Mouse (Mus musculus): ENCODE measurements around the gene Zbtb7b. TPM values are rescaled to one million over a fixed set of nuclear protein-coding genes. Genes with fewer than 3 reads are reported as not detected.

Zbtb7b gene
- polyA plus RNA-seq, 1 experiment from 2014 or later = 0.77 TPM

GRCm38 (mm10) chr3:89386438-89387420 lies 7.8 kb downstream of the Zbtb7b start:
- Histone ChIP-seq H3K4me2 (ENCODE audit: low read length) (no peak overlapping the region), H3K4me3 (replicated peaks; ENCODE audit: low read length) (no peak overlapping the region), H3K9ac (replicated peaks; ENCODE audit: low read depth, low read length) (no peak overlapping the region), H3K27ac (ENCODE audit: low read length) (no peak overlapping the region), H3K4me1 (replicated peaks; ENCODE audit: control insufficient read depth, insufficient read depth, low read length) (peaks cover 18% of the 10 kb centered on the region), H3K9me3 (ENCODE audit: control insufficient read depth, low read length) (no peaks in the 10 kb centered on the region), H3K36me3 (ENCODE audit: control insufficient read depth, insufficient read depth) (no peaks in the 10 kb centered on the region), H3K27me3 (replicated peaks; ENCODE audit: control insufficient read depth, insufficient read depth, low read length) (no peaks in the 10 kb centered on the region)
- ATAC-seq = no peak
- WGBS = 59% methylated on average over 17 of the region's 17 CpGs

- H3K9ac ChIP-seq (replicated peaks; ENCODE audit: low read depth, low read length) = no peak overlapping the region
- ATAC-seq = no peak
- H3K4me2 ChIP-seq (ENCODE audit: low read length) = no peak overlapping the region
- H3K4me1 ChIP-seq (replicated peaks; ENCODE audit: control insufficient read depth, insufficient read depth, low read length) = peaks cover 6% of the 10 kb centered on the region
- WGBS = 41% methylated on average over 8 of the region's 11 CpGs
- H3K9me3 ChIP-seq (ENCODE audit: control insufficient read depth, low read length) = no peaks in the 10 kb centered on the region
- H3K4me3 ChIP-seq (replicated peaks; ENCODE audit: low read length) = no peak overlapping the region
- H3K36me3 ChIP-seq (ENCODE audit: control insufficient read depth, insufficient read depth) = no peaks in the 10 kb centered on the region
- no peak overlapping the region for H3K27ac ChIP-seq (ENCODE audit: low read length)
- H3K27me3 ChIP-seq (replicated peaks; ENCODE audit: control insufficient read depth, insufficient read depth, low read length) = no peaks in the 10 kb centered on the region
These were observed 9.1 kb downstream of the Zbtb7b start for GRCm38 (mm10) chr3:89385451-89385850.

- H3K9ac ChIP-seq (replicated peaks; ENCODE audit: low read depth, low read length) = no peak overlapping the region
- no peak overlapping the region for H3K4me2 ChIP-seq (ENCODE audit: low read length)
- H3K4me3 ChIP-seq (replicated peaks; ENCODE audit: low read length) = no peak overlapping the region
- H3K27ac ChIP-seq (ENCODE audit: low read length) = no peak overlapping the region
- H3K36me3 ChIP-seq (ENCODE audit: control insufficient read depth, insufficient read depth) = no peaks in the 10 kb centered on the region
- ATAC-seq = no peak
- no peaks in the 10 kb centered on the region for H3K9me3 ChIP-seq (ENCODE audit: control insufficient read depth, low read length)
- WGBS = 53% methylated on average over 12 of the region's 12 CpGs
- peaks cover 6% of the 10 kb centered on the region for H3K4me1 ChIP-seq (replicated peaks; ENCODE audit: control insufficient read depth, insufficient read depth, low read length)
- H3K27me3 ChIP-seq (replicated peaks; ENCODE audit: control insufficient read depth, insufficient read depth, low read length) = no peaks in the 10 kb centered on the region
These were observed 10.1 kb downstream of the Zbtb7b start for GRCm38 (mm10) chr3:89384331-89385076.

GRCm38 (mm10) chr3:89383651-89384255 lies 10.8 kb downstream of the Zbtb7b start:
- no peak overlapping the region for H3K4me3 ChIP-seq (replicated peaks; ENCODE audit: low read length)
- no peak overlapping the region for H3K9ac ChIP-seq (replicated peaks; ENCODE audit: low read depth, low read length)
- no peaks in the 10 kb centered on the region for H3K27me3 ChIP-seq (replicated peaks; ENCODE audit: control insufficient read depth, insufficient read depth, low read length)
- ATAC-seq = no peak
- no peaks in the 10 kb centered on the region for H3K9me3 ChIP-seq (ENCODE audit: control insufficient read depth, low read length)
- H3K4me2 ChIP-seq (ENCODE audit: low read length) = no peak overlapping the region
- WGBS = 90% methylated on average over 5 of the region's 5 CpGs
- peaks cover 9% of the 10 kb centered on the region for H3K4me1 ChIP-seq (replicated peaks; ENCODE audit: control insufficient read depth, insufficient read depth, low read length)
- no peak overlapping the region for H3K27ac ChIP-seq (ENCODE audit: low read length)
- no peaks in the 10 kb centered on the region for H3K36me3 ChIP-seq (ENCODE audit: control insufficient read depth, insufficient read depth)

GRCm38 (mm10) chr3:89382950-89383349 lies 11.6 kb downstream of the Zbtb7b start:
- Histone ChIP-seq H3K36me3 (ENCODE audit: control insufficient read depth, insufficient read depth) (no peaks in the 10 kb centered on the region), H3K4me3 (replicated peaks; ENCODE audit: low read length) (no peak overlapping the region), H3K4me1 (replicated peaks; ENCODE audit: control insufficient read depth, insufficient read depth, low read length) (peaks cover 11% of the 10 kb centered on the region), H3K27ac (ENCODE audit: low read length) (no peak overlapping the region), H3K9ac (replicated peaks; ENCODE audit: low read depth, low read length) (no peak overlapping the region), H3K9me3 (ENCODE audit: control insufficient read depth, low read length) (no peaks in the 10 kb centered on the region), H3K4me2 (ENCODE audit: low read length) (no peak overlapping the region), H3K27me3 (replicated peaks; ENCODE audit: control insufficient read depth, insufficient read depth, low read length) (no peaks in the 10 kb centered on the region)
- 83% methylated on average over 5 of the region's 5 CpGs for WGBS
- ATAC-seq = no peak

GRCm38 (mm10) chr3:89382033-89382882 lies 12.3 kb downstream of the Zbtb7b start:
- no peak for ATAC-seq
- Histone ChIP-seq H3K4me1 (replicated peaks; ENCODE audit: control insufficient read depth, insufficient read depth, low read length) (peaks cover 12% of the 10 kb centered on the region), H3K9ac (replicated peaks; ENCODE audit: low read depth, low read length) (no peak overlapping the region), H3K27ac (ENCODE audit: low read length) (no peak overlapping the region), H3K36me3 (ENCODE audit: control insufficient read depth, insufficient read depth) (no peaks in the 10 kb centered on the region), H3K27me3 (replicated peaks; ENCODE audit: control insufficient read depth, insufficient read depth, low read length) (no peaks in the 10 kb centered on the region), H3K9me3 (ENCODE audit: control insufficient read depth, low read length) (no peaks in the 10 kb centered on the region), H3K4me2 (ENCODE audit: low read length) (no peak overlapping the region), H3K4me3 (replicated peaks; ENCODE audit: low read length) (no peak overlapping the region)
- WGBS = 87% methylated on average over 9 of the region's 9 CpGs

- H3K27ac ChIP-seq (ENCODE audit: low read length) = no peak overlapping the region
- H3K36me3 ChIP-seq (ENCODE audit: control insufficient read depth, insufficient read depth) = no peaks in the 10 kb centered on the region
- 91% methylated on average over 11 of the region's 11 CpGs for WGBS
- peaks cover 12% of the 10 kb centered on the region for H3K4me1 ChIP-seq (replicated peaks; ENCODE audit: control insufficient read depth, insufficient read depth, low read length)
- H3K9ac ChIP-seq (replicated peaks; ENCODE audit: low read depth, low read length) = no peak overlapping the region
- no peaks in the 10 kb centered on the region for H3K27me3 ChIP-seq (replicated peaks; ENCODE audit: control insufficient read depth, insufficient read depth, low read length)
- ATAC-seq = no peak
- H3K9me3 ChIP-seq (ENCODE audit: control insufficient read depth, low read length) = no peaks in the 10 kb centered on the region
- H3K4me3 ChIP-seq (replicated peaks; ENCODE audit: low read length) = no peak overlapping the region
- H3K4me2 ChIP-seq (ENCODE audit: low read length) = no peak overlapping the region
These were observed 13.3 kb downstream of the Zbtb7b start for GRCm38 (mm10) chr3:89381233-89381632.

- no peak overlapping the region for H3K27ac ChIP-seq (ENCODE audit: low read length)
- no peak for ATAC-seq
- H3K4me3 ChIP-seq (replicated peaks; ENCODE audit: low read length) = no peak overlapping the region
- H3K36me3 ChIP-seq (ENCODE audit: control insufficient read depth, insufficient read depth) = no peaks in the 10 kb centered on the region
- WGBS = 95% methylated on average over 18 of the region's 18 CpGs
- H3K4me1 ChIP-seq (replicated peaks; ENCODE audit: control insufficient read depth, insufficient read depth, low read length) = peaks cover 12% of the 10 kb centered on the region
- H3K9me3 ChIP-seq (ENCODE audit: control insufficient read depth, low read length) = no peaks in the 10 kb centered on the region
- H3K9ac ChIP-seq (replicated peaks; ENCODE audit: low read depth, low read length) = no peak overlapping the region
- no peaks in the 10 kb centered on the region for H3K27me3 ChIP-seq (replicated peaks; ENCODE audit: control insufficient read depth, insufficient read depth, low read length)
- H3K4me2 ChIP-seq (ENCODE audit: low read length) = no peak overlapping the region
These were observed 13.9 kb downstream of the Zbtb7b start for GRCm38 (mm10) chr3:89380711-89381110.

Data from forebrain, embryonic 16.5 days (tissue).